Mouse (Mus musculus) limb, embryonic 11.5 days (tissue): ENCODE measurements around the gene Slc25a19. TPM values are rescaled to one million over a fixed set of nuclear protein-coding genes. Genes with fewer than 3 reads are reported as not detected.

Source experiments
- ATAC-seq: fragments of 200-750 bp; cut with Nextera tagmentation; 2 replicates; pipeline ENCODE4 v1.8.0; 2017; ENCODE audit warnings: low read depth; ENCODE audit not compliant: insufficient number of reproducible peaks, low FRiP score, low TSS enrichment
- DNase-seq: peaks from one replicate; pipeline ENCODE4 v3.0.0-alpha.2; 2015; ENCODE audit warnings: low spot score
- H3K27ac ChIP-seq: fragments of 300-500 bp; sonication (generic); replicated peaks from 2 replicates; pipeline ENCODE4 v1.5.1; 2014; ENCODE audit warnings: low read depth, mild to moderate bottlenecking, low read length
- H3K27me3 ChIP-seq: fragments of 300-500 bp; sonication (generic); 2 replicates; pipeline ENCODE4 v1.6.1; 2014; ENCODE audit warnings: mild to moderate bottlenecking, low read length, mixed read lengths; ENCODE audit not compliant: control insufficient read depth, insufficient read depth
- H3K36me3 ChIP-seq: fragments of 300-500 bp; sonication (generic); 2 replicates; pipeline ENCODE4 v1.6.1; 2014; ENCODE audit warnings: mild to moderate bottlenecking, low read length, moderate library complexity, mixed read lengths; ENCODE audit not compliant: control insufficient read depth, insufficient read depth
- H3K4me1 ChIP-seq: fragments of 300-500 bp; sonication (generic); 2 replicates; pipeline ENCODE4 v1.6.1; 2014; ENCODE audit warnings: low read length, mixed read lengths; ENCODE audit not compliant: control insufficient read depth, insufficient read depth
- H3K4me2 ChIP-seq: fragments of 300-500 bp; sonication (generic); 2 replicates; pipeline ENCODE4 v1.6.1; 2014; ENCODE audit warnings: low read depth, mild to moderate bottlenecking, moderate library complexity; ENCODE audit not compliant: severe bottlenecking
- H3K4me3 ChIP-seq: fragments of 300-500 bp; sonication (generic); 2 replicates; pipeline ENCODE4 v1.5.1; 2014; ENCODE audit warnings: low read depth, low read length
- H3K9ac ChIP-seq: fragments of 300-500 bp; sonication (generic); 2 replicates; pipeline ENCODE4 v1.6.1; 2014; ENCODE audit warnings: mild to moderate bottlenecking, low read length
- H3K9me3 ChIP-seq: fragments of 300-500 bp; sonication (generic); 2 replicates; pipeline ENCODE4 v1.6.1; 2016; ENCODE audit warnings: low read length; ENCODE audit not compliant: control insufficient read depth
- WGBS: fragments of 180-500 bp; shearing (Covaris S2); extraction: QIAGEN DNeasy Blood & Tissue Kit; methylation state at CpG from one replicate; pipeline ENCODE4 v1.1.7; 2014; 5-methylcytosine and 5-hydroxymethylcytosine counted together
- polyA plus RNA-seq: library from polyadenylated mRNA; unstranded; fragments of >200 nt; fragmentation: Nextera tagmentation; extraction: Ambion mirVana; gene quantifications from 2 replicates; pipeline ENCODE4 v1.2.1, GENCODE M21; 2014

The Slc25a19 gene
- polyA plus RNA-seq, 1 experiment from 2014 or later, result 30.3 TPM

GRCm38 (mm10) chr11:115590526-115591075 is 37.5 kb downstream of the Slc25a19 start:
- Histone ChIP-seq H3K9me3 (no peaks in the 10 kb centered on the region), H3K9ac (no peak overlapping the region), H3K4me2 (no peak overlapping the region), H3K27ac (no peak overlapping the region), H3K36me3 (peaks cover 51% of the 10 kb centered on the region), H3K27me3 (no peaks in the 10 kb centered on the region), H3K4me1 (no peaks in the 10 kb centered on the region), H3K4me3 (no peak overlapping the region)
- 94% methylated on average over 2 of the region's 2 CpGs for WGBS
- DNase-seq, result no peak
- no peak for ATAC-seq

DNA sequence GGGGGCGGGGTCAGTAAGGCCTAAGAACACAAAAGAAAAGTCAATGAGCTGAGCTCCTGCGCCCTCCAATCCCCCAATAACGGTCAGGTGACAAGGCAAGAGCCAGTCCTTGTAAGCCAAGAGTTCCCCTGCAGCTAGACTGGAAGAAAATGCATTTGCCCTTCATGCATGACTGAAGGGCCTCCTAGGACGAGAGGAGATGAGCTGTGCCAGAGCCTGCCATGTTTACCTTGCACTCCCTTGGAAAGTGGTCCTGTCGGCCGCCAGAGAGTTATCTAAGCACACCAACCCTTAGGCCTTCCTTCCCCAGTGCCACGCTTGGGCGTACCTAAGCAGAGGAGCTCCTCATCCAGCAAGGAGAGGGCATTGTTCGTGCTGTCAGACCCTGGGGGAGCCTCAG is 40.1 kb downstream of the Slc25a19 start:
- WGBS, result 84% methylated on average over 9 of the region's 9 CpGs
- ATAC-seq (no peak), DNase-seq (no peak)
- H3K4me2 ChIP-seq, result no peak overlapping the region
- no peaks in the 10 kb centered on the region for H3K9me3 ChIP-seq
- H3K4me3 ChIP-seq, result no peak overlapping the region
- H3K9ac ChIP-seq, result no peak overlapping the region
- no peaks in the 10 kb centered on the region for H3K27me3 ChIP-seq
- no peaks in the 10 kb centered on the region for H3K4me1 ChIP-seq
- no peak overlapping the region for H3K27ac ChIP-seq
- H3K36me3 ChIP-seq, result peaks cover 64% of the 10 kb centered on the region

GRCm38 (mm10) chr11:115586403-115586802 is 41.7 kb downstream of the Slc25a19 start:
- no peak overlapping the region for H3K4me2 ChIP-seq
- H3K9ac ChIP-seq, result no peak overlapping the region
- no peaks in the 10 kb centered on the region for H3K9me3 ChIP-seq
- H3K36me3 ChIP-seq, result peaks cover 62% of the 10 kb centered on the region
- H3K27me3 ChIP-seq, result no peaks in the 10 kb centered on the region
- no peak overlapping the region for H3K27ac ChIP-seq
- H3K4me3 ChIP-seq, result no peak overlapping the region
- no peaks in the 10 kb centered on the region for H3K4me1 ChIP-seq
- no peak for ATAC-seq
- 91% methylated on average over 9 of the region's 9 CpGs for WGBS
- no peak for DNase-seq

DNA sequence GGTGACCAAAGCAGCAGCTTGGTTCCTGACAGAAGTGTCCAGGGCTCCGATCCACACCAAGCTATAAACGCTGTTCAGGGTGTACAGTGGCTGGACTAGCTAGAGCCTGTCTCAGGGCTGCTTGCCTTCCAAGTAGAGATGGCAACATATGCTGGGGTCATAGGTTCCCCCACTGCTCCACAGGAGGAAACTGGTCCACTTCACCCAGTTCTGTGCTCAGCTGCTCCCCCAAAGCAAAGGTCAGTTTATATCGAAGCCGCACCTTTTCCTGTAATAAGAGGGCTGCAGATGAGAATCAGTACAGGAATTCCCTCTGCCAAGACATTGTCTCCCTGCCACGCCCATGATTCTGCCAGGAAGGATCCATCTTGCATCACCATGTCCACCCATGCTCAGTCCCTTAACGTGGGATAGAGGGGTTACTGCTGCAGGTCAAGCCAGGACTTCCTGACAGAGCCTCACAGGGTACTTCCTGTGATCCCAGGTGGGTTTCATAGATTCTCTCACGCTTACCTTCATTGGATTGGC is 42.5 kb downstream of the Slc25a19 start:
- 91% methylated on average over 7 of the region's 7 CpGs for WGBS
- ATAC-seq, result no peak
- Histone ChIP-seq H3K9me3 (no peaks in the 10 kb centered on the region), H3K36me3 (peaks cover 65% of the 10 kb centered on the region), H3K27ac (no peak overlapping the region), H3K27me3 (no peaks in the 10 kb centered on the region), H3K4me1 (no peaks in the 10 kb centered on the region), H3K4me3 (no peak overlapping the region), H3K4me2 (no peak overlapping the region), H3K9ac (no peak overlapping the region)
- no peak for DNase-seq

DNA sequence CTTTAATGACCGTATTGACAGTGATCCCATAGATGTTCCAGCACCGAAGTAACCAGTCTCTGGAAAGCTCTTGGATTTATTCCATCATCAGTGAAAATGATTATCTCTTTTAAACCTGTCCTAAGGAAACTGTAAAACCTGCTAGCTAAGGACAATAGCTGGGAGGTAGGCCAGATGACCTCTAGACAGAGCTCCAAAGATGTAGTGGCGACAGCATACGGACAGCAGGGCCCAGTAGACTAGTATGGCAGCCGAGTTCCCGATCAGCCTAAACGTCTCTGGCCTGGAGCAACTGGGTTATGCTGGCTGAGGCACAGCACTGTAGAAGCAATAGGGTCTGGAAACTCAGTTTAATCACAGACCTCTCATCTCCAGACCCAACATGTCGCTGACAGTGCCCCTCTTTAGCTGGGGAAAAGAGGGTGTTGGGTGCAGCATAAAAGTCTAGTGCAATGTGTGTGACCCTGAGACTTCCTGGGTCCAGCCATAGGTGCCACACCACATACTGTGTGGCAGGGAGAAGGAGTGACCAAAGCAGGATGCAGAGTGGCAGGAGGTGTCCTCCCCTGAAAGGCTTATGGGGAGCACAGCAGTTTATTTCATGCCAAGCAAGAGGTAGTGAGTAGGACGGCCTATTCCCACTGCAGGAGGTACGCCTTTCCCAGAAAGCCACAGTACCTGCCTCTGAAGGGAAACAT is 43.6 kb downstream of the Slc25a19 start:
- Histone ChIP-seq H3K4me1 (no peaks in the 10 kb centered on the region), H3K4me3 (no peak overlapping the region), H3K9me3 (no peaks in the 10 kb centered on the region), H3K4me2 (no peak overlapping the region), H3K27ac (no peak overlapping the region), H3K36me3 (peaks cover 55% of the 10 kb centered on the region), H3K27me3 (no peaks in the 10 kb centered on the region), H3K9ac (no peak overlapping the region)
- DNase-seq (no peak), ATAC-seq (no peak)
- WGBS, result 87% methylated on average over 10 of the region's 10 CpGs

- no peak for ATAC-seq
- Histone ChIP-seq H3K4me1 (no peaks in the 10 kb centered on the region), H3K36me3 (peaks cover 55% of the 10 kb centered on the region), H3K9me3 (no peaks in the 10 kb centered on the region), H3K27me3 (no peaks in the 10 kb centered on the region), H3K9ac (no peak overlapping the region), H3K27ac (no peak overlapping the region), H3K4me3 (no peak overlapping the region), H3K4me2 (no peak overlapping the region)
- no peak for DNase-seq
- WGBS, result 89% methylated on average over 10 of the region's 10 CpGs
These were observed 45.0 kb downstream of the Slc25a19 start for GRCm38 (mm10) chr11:115582913-115583606.

GRCm38 (mm10) chr11:115579080-115579479 is 49.0 kb downstream of the Slc25a19 start:
- no peak overlapping the region for H3K4me2 ChIP-seq
- H3K27me3 ChIP-seq, result no peaks in the 10 kb centered on the region
- ATAC-seq (no peak), DNase-seq (no peak)
- H3K27ac ChIP-seq, result no peak overlapping the region
- no peak overlapping the region for H3K9ac ChIP-seq
- H3K36me3 ChIP-seq, result peaks cover 34% of the 10 kb centered on the region
- H3K4me1 ChIP-seq, result no peaks in the 10 kb centered on the region
- H3K4me3 ChIP-seq, result no peak overlapping the region
- no peaks in the 10 kb centered on the region for H3K9me3 ChIP-seq

GRCm38 (mm10) chr11:115564961-115565360 is 63.1 kb downstream of the Slc25a19 start:
- H3K9me3 ChIP-seq, result no peaks in the 10 kb centered on the region
- 19% methylated on average over 7 of the region's 7 CpGs for WGBS
- peak overlapping the region; percentile 76 for H3K4me2 ChIP-seq
- H3K4me3 ChIP-seq, result peak overlapping the region; percentile 76
- H3K27me3 ChIP-seq, result no peaks in the 10 kb centered on the region
- no peak overlapping the region for H3K27ac ChIP-seq
- peaks cover 16% of the 10 kb centered on the region for H3K36me3 ChIP-seq
- DNase-seq, result no peak
- no peak for ATAC-seq
- H3K4me1 ChIP-seq, result peaks cover 7% of the 10 kb centered on the region; the same call in 1 of the 2 replicates
- H3K9ac ChIP-seq, result peak overlapping the region; percentile 58
